Mouse (Mus musculus): ENCODE results near the gene Fam126b.
"Not testable (repeated sequence)": the region's sequence is repeated elsewhere in the genome, so short reads cannot be mapped to it uniquely, and the experiment has no call there.

Gene Fam126b

DNA sequence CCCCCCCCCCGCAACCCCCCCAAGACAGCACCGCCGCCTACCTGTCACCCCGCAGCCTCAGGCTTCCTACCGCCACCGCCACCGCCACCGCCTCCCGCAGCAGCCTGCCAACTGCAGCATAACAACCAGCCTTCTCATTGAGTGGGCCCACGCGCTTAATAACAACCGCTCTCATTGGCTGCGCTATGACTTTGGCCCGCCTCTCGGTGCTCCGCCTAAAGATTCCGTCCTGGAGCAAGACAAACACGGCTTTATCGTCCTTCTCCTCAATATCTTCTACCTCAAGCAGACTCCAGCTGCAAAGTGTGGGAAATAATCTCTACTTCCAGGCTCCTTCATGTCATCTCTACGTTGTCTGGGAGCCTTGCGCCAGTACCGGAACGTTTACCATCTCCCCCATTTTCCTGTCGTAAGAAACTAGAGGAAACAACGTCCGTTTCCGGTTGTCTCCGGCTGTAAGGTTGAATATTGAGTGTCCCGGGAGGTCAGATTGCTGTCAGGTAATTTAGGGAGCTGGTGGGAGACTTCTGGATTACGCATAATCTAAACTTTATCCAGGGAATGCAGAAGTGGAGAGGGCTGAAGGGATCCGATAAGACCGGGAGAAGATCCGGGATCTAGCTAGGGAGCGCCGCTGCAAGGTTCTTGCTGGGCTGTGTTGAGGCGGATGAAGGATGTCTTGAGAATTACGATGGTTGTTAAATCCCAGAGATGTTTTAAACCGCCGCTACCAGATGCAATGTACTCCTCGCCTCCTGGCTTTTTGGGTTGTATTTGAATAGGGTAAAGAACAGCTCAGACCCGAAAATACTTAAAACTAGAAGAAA lies at the start of gene Fam126b, which contains the start of gene Ndufb3:
TSS of gene Fam126b (minus strand) at position 153 of the 827 bp plus-strand sequence.
TSS of gene Ndufb3 (plus strand) at position 214 of the 827 bp plus-strand sequence.
- peak; percentile 88 for DNase-seq (ENCODE audit: extremely low spot score, low spot score)

- DNase-seq (ENCODE audit: extremely low spot score, low spot score), result not testable (repeated sequence)
Measured at GRCm38 (mm10) chr1:58628847-58629246, 42.7 kb upstream of the Fam126b start.

DNA sequence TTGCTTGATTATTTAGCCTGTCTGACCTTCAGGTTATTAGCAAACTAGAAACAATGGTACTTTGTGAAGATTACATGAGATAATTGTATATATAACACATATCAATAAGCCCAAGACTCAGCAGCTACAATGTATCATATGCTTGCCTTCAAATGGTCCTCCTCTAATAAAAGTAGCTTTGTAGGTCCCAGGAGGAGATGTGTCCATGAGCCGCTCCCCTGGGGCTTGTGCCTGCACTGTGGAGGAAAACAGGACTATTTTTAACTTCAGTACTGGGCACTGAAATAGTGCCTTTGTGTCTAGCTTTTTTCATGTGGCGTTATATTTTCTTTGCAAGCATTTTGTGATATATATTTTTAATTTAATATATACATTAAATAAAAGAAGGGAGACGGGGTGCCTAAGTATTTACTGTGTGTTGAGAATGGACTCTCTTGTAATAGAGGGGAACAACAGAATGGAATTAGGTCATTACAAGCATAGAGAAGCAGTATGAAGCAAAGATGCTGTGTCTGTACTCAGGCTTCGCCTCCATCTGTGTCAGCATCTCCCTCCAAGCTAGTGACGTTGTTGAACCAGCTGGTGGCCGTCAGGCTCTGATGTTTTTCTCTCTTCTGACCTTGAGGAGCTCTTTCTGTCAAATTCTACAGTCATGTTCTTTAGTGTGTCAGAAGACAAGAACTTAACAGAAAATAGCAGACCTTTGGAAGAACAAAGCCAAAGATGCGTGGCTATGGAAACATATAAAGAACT lies 36.0 kb upstream of the Fam126b start:
- DNase-seq (ENCODE audit: extremely low spot score, low spot score), result no peak

- no peak for DNase-seq (ENCODE audit: extremely low spot score, low spot score)
Measured at GRCm38 (mm10) chr1:58621251-58621650, 35.1 kb upstream of the Fam126b start.

GRCm38 (mm10) chr1:58618766-58619165 lies 32.6 kb upstream of the Fam126b start:
- DNase-seq (ENCODE audit: extremely low spot score, low spot score), result no peak

DNA sequence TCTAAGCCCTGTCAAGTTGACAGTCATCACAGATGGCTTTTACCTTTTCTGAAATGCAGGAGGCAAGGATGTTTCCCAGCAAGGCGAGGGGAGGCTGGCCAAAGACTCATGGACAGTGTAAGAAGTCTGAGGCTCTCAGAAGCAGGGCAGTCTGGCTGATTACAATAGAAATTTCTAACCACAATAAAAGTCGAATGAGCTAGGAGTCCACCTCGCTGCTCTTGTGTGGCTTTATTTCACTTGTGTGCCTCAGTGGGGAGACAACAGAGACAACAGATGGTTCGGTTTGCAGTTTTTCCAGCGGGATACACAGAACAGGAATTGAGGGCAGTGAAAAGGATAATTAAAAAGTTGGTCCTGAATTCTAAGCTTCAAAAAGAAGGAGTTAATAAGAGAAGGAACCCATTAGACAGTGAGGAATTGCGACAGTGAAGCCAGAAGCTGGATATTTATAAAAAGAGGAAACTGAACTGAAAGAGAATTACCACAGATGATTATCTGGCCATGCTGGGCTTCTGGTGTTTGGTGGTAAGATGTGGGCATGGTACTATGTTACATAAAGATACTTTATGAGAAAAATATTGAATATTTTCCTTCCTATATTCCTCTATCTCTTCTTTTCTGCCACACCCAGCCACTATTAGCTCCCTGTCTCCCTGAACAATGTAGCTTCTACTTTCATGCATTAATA lies 32.0 kb upstream of the Fam126b start:
- DNase-seq (ENCODE audit: extremely low spot score, low spot score), result no peak

DNA sequence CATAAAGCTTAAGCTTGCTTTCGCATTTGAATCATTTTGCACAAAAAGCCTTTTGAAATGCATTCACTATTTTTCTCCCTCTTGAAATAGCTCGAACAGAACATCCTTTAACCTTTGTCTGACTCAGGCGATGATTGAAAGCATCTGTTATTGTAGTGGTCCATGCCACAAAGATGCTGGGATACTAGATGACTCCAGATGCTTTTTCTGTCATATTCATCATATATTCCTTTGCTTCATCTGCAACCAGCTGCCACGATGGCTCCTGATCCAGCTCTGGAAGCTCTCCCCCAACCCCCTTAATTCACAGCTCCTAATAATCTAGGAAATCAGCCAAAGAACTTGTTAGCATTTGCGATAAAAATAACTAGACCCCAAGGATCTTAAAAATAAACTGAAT lies 31.0 kb upstream of the Fam126b start:
- DNase-seq (ENCODE audit: extremely low spot score, low spot score), result no peak

GRCm38 (mm10) chr1:58616176-58616575 lies 30.1 kb upstream of the Fam126b start:
- DNase-seq (ENCODE audit: extremely low spot score, low spot score), result no peak

DNA sequence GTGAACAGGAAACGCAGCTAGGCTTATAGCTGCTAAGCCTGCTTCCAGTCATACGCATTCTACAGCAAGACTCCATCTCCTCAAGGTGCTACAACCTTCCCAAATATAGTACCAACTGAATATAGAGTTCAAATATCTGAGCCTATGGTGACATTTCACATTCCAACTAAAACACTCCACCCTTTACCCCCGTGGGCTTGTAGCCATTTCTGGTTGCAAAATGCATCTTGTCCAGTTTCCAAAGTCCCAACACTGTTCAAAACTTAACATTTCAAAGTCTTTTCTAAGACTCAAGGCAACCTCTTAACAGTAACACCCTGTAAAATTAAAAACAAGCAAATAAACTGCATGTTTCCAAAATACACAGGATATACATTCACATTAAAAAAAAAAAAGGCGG lies 29.0 kb upstream of the Fam126b start:
- no peak for DNase-seq (ENCODE audit: extremely low spot score, low spot score)

DNA sequence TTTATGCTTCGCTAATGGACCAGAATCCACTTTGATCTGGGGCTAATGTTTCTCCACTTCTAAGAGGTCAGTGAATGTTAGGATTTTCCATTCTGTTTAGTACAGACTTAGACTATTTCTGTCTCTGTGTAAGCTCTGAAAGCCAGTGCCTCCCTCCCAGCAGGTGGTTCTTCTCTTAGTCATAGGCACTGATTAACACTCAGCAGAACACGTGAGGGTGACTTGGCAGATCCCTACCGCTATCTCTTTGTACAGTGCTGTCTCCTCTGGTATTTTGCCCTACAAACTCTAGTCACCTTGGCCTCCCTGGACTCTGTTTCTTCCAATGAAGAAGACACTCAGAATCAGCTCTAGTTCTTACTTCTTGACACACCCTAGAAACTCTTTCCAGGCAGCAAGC lies 28.3 kb upstream of the Fam126b start:
- DNase-seq (ENCODE audit: extremely low spot score, low spot score), result no peak

DNA sequence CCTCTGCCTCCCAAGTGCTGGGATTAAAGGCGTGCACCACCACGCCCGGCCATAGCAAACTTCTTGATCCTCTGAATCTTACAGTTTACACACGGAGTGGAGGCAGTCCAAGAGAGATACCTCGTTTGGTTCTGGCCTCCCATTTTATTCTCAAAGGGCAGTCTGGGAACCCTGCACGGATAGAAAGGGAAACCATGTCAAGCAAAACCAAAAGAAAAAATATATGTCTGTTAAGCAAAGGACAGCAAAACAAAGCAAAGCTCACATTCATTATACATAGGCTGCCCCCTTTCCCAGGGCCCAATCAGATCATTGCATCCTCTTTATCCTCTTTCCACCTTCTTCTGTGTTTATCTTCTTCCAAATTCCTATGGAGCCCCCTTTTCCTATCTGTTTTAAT lies 27.7 kb upstream of the Fam126b start:
- no peak for DNase-seq (ENCODE audit: extremely low spot score, low spot score)

DNA sequence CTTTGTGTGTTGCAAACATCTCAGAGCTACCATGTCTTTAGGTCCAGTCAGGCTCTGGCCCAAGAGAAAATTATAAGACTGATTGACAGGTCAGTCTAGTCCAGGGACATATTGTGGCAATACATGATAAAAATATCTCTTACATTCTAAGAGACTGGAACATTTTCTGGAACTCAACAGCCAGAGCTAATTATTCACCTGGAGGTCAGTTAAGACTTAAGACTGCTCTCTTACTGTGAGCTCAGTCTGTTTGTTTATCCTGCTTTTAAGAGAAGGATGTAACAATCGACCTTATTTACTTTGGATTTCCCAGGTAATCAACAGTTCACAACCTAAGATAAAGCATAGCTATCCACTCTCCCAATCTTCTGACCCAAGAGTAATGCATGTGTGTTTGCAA lies 24.5 kb upstream of the Fam126b start:
- no peak for DNase-seq (ENCODE audit: extremely low spot score, low spot score)

- no peak for DNase-seq (ENCODE audit: extremely low spot score, low spot score)
Measured at GRCm38 (mm10) chr1:58610166-58610565, 24.0 kb upstream of the Fam126b start.

DNA sequence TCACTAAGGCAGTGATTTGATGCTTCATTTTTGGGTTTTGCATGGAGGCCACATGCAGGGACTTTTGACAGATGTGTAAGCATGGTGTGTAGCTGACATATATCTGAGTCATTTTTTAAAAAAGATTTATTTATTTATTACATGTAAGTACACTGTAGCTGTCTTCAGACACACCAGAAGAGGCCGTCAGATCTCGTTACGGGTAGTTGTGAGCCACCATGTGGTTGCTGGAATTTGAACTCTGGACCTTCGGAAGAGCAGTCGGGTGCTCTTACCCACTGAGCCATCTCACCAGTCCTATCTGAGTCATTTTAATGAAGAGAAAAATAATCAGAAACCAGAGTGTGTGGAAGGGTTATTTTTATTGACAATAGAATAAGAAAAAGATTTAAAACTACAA lies 23.5 kb upstream of the Fam126b start:
- DNase-seq (ENCODE audit: extremely low spot score, low spot score), result not testable (repeated sequence)

GRCm38 (mm10) chr1:58603738-58604137 lies 17.6 kb upstream of the Fam126b start:
- DNase-seq (ENCODE audit: extremely low spot score, low spot score), result no peak

GRCm38 (mm10) chr1:58602681-58603080 lies 16.6 kb upstream of the Fam126b start:
- no peak for DNase-seq (ENCODE audit: extremely low spot score, low spot score)

GRCm38 (mm10) chr1:58587491-58587890 lies 1.4 kb upstream of the Fam126b start:
- no peak for DNase-seq (ENCODE audit: extremely low spot score, low spot score)

DNA sequence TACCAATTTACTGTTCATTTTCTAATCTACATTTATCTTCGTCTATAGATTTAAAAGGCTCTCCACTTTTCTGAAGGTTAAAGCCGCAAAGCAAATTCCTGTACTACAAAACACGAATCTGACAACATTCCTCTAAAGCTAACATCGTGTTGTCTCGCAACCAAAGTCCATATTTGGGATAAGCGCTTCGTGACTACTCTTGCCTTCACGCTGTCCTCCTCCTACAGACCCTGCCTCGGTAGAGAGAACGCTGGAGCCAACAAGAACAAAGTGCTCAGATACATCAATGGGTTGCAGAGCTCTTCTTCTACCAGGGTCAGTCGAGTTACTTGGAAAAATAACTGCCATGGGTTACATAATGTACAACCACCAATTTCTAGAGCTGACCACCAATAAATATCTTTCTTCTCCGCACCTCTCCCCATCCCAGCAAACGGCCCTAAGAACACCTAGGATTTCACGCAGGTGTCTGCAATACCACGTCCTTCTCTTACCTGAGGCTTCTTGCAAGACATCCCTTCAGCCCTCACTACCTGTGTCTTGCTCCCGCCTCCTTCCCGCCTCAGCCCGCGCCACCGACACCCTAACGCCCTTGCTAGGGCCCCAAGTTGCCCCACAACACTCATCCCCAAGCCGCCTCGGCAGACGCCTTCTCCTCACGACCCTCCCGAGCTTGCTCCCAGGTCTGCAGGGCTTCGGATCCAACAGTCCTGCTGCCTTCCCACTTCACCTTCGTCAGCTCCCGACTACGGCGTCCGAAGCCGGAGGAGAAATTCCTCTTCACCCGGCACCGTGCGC lies 551 bp downstream of the Fam126b start:
- DNase-seq (ENCODE audit: extremely low spot score, low spot score), result no peak

DNA sequence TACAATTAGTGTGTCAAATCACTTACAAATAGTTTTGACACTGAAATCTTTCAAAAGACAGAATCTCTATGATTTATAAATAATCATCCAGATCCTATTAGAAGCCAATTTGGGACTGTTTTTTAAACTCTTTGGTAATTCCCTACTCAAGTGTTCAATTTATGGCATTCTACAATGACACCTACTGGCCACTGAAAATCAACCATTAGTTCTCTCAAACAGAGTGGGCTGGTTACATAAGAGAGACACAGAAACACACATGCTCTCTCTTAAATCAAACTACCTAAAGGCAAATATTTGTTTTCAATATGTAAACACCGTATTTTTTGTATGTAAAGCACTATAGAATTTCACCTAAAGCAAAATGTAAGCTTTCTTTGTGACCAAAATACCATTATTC lies 1.9 kb downstream of the Fam126b start:
- no peak for DNase-seq (ENCODE audit: extremely low spot score, low spot score)

DNA sequence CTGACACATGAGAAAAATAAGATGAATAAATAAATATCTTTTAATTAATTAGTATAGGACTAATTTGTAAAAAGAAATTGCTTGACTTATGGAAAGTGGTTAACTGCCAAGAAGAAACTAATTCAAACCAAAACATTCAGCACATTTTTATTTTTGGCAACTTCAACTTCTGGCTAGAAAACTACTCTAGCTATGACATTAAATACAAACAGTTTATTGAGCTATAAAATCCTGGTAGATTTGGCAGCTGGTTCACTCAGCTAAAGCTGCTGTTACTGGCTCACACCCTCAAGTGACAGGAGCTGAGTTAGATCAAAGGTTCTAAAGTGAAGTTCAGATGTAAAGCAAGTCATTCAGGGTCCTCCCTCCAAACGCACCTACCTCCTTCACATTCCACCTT lies 3.5 kb downstream of the Fam126b start:
- no peak for DNase-seq (ENCODE audit: extremely low spot score, low spot score)

GRCm38 (mm10) chr1:58579179-58579578 lies 6.9 kb downstream of the Fam126b start:
- DNase-seq (ENCODE audit: extremely low spot score, low spot score), result no peak
